Mouse (Mus musculus) forebrain, embryonic 12.5 days (tissue): ENCODE measurements around the gene Ccdc141. TPM values are rescaled to one million over a fixed set of nuclear protein-coding genes. Genes with fewer than 3 reads are reported as not detected.

Experiments used
- ATAC-seq: fragments of 200-750 bp; cut with Nextera tagmentation; 2 replicates; pipeline ENCODE4 v1.8.0; 2017; ENCODE audit warnings: moderate TSS enrichment; ENCODE audit not compliant: low FRiP score
- H3K27ac ChIP-seq: fragments of 300-500 bp; sonication (generic); 2 replicates; pipeline ENCODE4 v1.5.1; 2016; ENCODE audit warnings: mild to moderate bottlenecking
- H3K27me3 ChIP-seq: fragments of 300-500 bp; sonication (generic); 2 replicates; pipeline ENCODE4 v1.6.1; 2016; ENCODE audit warnings: mild to moderate bottlenecking
- H3K36me3 ChIP-seq: fragments of 300-500 bp; sonication (generic); replicated peaks from 2 replicates; pipeline ENCODE4 v1.6.1; 2016; ENCODE audit warnings: mild to moderate bottlenecking
- H3K4me1 ChIP-seq: fragments of 300-500 bp; sonication (generic); 2 replicates; pipeline ENCODE4 v1.6.1; 2016
- H3K4me2 ChIP-seq: fragments of 300-500 bp; sonication (generic); 2 replicates; pipeline ENCODE4 v1.6.1; 2016; ENCODE audit warnings: mild to moderate bottlenecking, moderate library complexity
- H3K4me3 ChIP-seq: fragments of 300-500 bp; sonication (generic); replicated peaks from 2 replicates; pipeline ENCODE4 v1.5.1; 2016; ENCODE audit warnings: mild to moderate bottlenecking
- H3K9ac ChIP-seq: fragments of 300-500 bp; sonication (generic); 2 replicates; pipeline ENCODE4 v1.6.1; 2016; ENCODE audit warnings: mild to moderate bottlenecking
- H3K9me3 ChIP-seq: fragments of 300-500 bp; sonication (generic); 2 replicates; pipeline ENCODE4 v1.6.1; 2016
- WGBS: fragments of 180-500 bp; shearing (Covaris S2); methylation state at CpG from one replicate; pipeline ENCODE4 v1.1.7; 2016; 5-methylcytosine and 5-hydroxymethylcytosine counted together
- polyA plus RNA-seq: library from polyadenylated mRNA; unstranded; fragments of >200 nt; fragmentation: Nextera tagmentation; extraction: Ambion mirVana; gene quantifications from 2 replicates; pipeline ENCODE4 v1.2.1, GENCODE M21; 2016

Ccdc141 gene
- polyA plus RNA-seq, 1 experiment from 2014 or later: 3.6 TPM

DNA sequence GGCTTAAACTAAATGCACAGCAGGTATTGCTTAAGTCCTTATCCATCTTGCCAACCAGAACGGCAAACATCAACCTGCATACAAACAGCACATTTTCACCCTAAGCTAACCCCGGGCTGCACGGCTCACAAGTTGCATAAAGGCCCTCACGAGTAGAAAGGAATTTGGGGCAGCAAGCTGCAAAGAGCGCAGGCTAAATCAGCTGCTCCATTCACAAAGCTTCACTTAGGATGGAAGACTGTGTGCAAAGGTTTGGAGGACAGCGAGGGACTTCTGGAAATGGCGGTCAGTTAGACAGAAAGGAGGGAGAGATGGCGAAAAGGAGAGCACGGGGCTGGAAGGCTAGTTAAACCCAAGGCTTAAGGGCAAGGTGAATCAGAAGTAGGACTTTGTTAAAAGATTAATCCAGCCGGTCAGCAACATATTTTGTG is 1.8 kb upstream of the Ccdc141 start:
- peaks cover 27% of the 10 kb centered on the region for H3K4me1 ChIP-seq

DNA sequence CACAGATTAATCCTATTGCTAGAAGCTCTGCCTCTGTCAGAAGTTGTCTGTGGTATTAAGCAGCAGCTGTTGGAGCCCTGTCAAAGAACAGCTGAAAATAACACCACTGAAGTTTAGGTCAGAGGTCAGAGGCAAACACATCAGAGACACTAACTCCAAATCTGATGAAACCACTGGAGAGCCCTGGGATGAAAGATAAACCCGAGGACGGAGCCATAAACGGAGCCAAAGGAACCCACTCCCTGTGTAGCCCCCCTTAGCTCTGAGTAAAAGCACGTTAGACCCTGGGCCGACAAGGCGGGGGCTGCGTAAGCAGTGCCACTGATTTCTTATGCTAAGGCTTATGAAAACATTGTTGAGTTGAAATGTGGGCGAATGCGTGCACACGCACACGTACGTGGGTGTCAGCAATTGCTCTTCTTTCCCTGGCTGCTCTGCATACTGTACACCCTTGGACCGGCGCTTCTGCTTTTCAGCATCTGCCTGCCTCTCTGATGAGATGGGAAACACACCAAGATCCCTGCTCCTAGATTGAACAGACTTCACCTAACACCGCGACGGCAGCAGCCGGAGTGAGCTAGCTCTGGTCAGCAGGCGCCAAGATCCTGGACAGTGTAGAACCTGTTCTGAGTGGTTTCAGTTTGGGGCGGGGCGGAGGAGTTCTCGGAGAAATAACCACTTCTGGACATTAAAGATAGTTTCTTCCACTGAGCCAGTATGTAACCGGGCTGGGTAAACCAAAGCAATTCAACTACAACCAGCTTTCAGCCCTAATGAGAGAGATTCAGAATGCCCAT is 1.2 kb upstream of the Ccdc141 start:
- peak overlapping the region; percentile 17 for H3K4me3 ChIP-seq
- peaks cover 27% of the 10 kb centered on the region for H3K4me1 ChIP-seq
- peak overlapping the region; percentile 36; the same call in 1 of the 2 replicates for H3K27ac ChIP-seq
- no peaks in the 10 kb centered on the region for H3K9me3 ChIP-seq
- 0 out of 2 replicates have a peak overlapping the region, but pooled peaks have one; percentile 8 for H3K9ac ChIP-seq
- no peaks in the 10 kb centered on the region for H3K36me3 ChIP-seq
- ATAC-seq: peak; percentile 66
- peaks cover 5% of the 10 kb centered on the region; the same call in 1 of the 2 replicates for H3K27me3 ChIP-seq
- 34% methylated on average over 23 of the region's 23 CpGs for WGBS
- peak overlapping the region; percentile 48 for H3K4me2 ChIP-seq

More for the DNA sequence above, 1.8 kb upstream of the Ccdc141 start:
- ATAC-seq: peak; percentile 8; the same call in 1 of the 2 replicates
- peak overlapping the region; percentile 17; the same call in 1 of the 2 replicates for H3K4me3 ChIP-seq
- H3K27ac ChIP-seq: 0 out of 2 replicates have a peak overlapping the region, but pooled peaks have one; percentile 36
- peaks cover 5% of the 10 kb centered on the region; the same call in 1 of the 2 replicates for H3K27me3 ChIP-seq
- no peak overlapping the region for H3K9ac ChIP-seq
- WGBS: 10% methylated on average over 10 of the region's 10 CpGs
- peak overlapping the region; percentile 48 for H3K4me2 ChIP-seq
- H3K36me3 ChIP-seq: no peaks in the 10 kb centered on the region
- H3K9me3 ChIP-seq: no peaks in the 10 kb centered on the region

DNA sequence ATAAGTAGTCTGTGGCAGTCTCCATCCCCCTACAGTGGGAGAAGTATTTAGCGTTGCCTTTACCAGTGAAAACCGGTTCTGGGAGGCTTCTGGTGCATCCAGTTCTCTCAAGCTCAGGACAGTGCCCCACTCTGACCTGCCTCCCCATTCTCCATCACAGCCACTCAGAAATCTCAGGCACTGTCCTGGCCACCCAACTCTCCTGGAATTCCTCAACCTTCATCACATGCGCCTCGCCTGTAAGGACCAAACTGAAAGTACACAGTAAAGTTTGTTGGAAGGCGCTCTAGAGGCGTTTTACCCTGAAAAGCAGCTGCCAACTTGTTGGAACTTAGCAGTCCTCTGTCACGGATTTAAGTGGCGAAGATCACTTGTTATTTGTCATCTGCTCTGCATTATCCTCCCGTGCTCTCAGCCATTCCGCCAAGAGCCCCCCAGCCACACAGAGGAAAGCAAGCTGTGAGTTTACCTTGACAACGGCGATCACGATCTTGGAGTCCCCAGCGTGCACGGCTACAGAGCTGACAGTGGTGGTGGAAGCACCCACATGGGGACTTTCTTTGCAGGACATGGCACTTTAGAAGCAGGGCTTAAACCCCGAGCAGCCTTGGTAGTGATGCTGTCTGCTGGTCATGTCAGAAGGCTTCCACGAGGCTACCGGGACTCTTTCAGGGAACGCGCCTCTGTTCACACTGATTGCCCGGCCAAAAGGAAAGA is 362 bp downstream of the Ccdc141 start:
- 4% methylated on average over 21 of the region's 21 CpGs for WGBS
- Histone ChIP-seq H3K4me1 (peaks cover 27% of the 10 kb centered on the region), H3K4me2 (peak overlapping the region; percentile 78), H3K27me3 (peaks cover 5% of the 10 kb centered on the region; the same call in 1 of the 2 replicates), H3K9me3 (no peaks in the 10 kb centered on the region), H3K4me3 (peak overlapping the region; percentile 39), H3K36me3 (no peaks in the 10 kb centered on the region), H3K27ac (no peak overlapping the region), H3K9ac (peak overlapping the region; percentile 45)
- peak; percentile 69; the same call in 1 of the 2 replicates for ATAC-seq

DNA sequence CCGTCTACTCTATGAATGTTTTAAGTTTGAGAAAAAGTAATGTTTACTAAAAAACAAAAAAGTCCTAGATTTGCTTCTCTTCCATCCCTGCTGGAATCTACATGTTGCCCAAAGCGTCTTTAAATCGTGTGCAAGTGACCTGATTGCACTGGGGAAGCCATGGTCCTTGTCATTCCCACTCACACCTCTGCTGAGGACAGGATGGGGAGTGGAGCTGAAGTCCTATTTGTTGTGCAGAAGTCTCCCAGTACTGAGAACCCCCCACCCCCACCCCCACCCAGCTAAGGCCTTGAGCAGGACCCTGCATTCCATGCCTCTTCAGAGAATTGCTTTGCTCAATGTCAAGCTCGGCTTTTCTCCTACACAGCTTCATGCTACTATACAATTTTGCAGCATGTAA is 1.2 kb downstream of the Ccdc141 start:
- no peak overlapping the region for H3K9ac ChIP-seq
- no peak overlapping the region for H3K4me2 ChIP-seq
- H3K36me3 ChIP-seq: no peaks in the 10 kb centered on the region
- no peaks in the 10 kb centered on the region for H3K9me3 ChIP-seq
- H3K27me3 ChIP-seq: peaks cover 5% of the 10 kb centered on the region; the same call in 1 of the 2 replicates
- no peak overlapping the region for H3K4me3 ChIP-seq
- peaks cover 27% of the 10 kb centered on the region for H3K4me1 ChIP-seq
- WGBS: 63% methylated on average over 4 of the region's 4 CpGs
- no peak for ATAC-seq
- H3K27ac ChIP-seq: no peak overlapping the region

GRCm38 (mm10) chr2:77168781-77169180 is 1.7 kb downstream of the Ccdc141 start:
- Histone ChIP-seq H3K27ac (no peak overlapping the region), H3K9ac (no peak overlapping the region), H3K4me3 (no peak overlapping the region), H3K36me3 (no peaks in the 10 kb centered on the region), H3K27me3 (peaks cover 5% of the 10 kb centered on the region; the same call in 1 of the 2 replicates), H3K9me3 (no peaks in the 10 kb centered on the region), H3K4me2 (no peak overlapping the region), H3K4me1 (peaks cover 27% of the 10 kb centered on the region)
- no peak for ATAC-seq
- WGBS: 92% methylated on average over 7 of the region's 7 CpGs

DNA sequence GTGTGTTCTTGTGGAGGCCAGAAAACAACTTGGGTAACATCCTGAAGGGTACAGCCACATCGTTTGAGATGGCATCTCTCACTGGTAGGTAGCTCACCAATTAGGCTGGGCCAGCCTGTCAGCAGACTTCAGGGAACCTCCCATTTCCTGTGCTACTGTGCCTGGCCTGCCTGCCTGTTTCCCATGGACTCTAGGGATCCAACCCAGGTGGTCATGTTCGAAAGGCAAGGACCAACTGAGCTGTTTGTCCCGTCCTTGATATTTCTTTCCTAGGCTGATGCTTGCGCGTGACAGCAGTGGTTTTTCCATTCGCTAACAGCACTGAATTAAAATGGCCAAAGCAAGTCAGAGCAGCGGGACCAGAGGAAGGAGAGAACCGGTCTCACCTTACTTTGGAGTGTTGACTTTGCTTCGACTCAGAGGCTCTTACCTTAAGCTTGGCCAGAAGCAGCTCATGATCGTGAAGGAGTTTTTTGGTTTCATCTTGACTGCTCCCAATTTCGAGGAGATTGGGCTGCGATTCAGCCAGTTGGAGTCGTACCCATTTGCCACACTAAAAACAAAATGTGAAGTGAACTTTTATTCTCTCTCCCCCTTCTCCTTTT is 2.3 kb downstream of the Ccdc141 start:
- WGBS: 89% methylated on average over 13 of the region's 13 CpGs

DNA sequence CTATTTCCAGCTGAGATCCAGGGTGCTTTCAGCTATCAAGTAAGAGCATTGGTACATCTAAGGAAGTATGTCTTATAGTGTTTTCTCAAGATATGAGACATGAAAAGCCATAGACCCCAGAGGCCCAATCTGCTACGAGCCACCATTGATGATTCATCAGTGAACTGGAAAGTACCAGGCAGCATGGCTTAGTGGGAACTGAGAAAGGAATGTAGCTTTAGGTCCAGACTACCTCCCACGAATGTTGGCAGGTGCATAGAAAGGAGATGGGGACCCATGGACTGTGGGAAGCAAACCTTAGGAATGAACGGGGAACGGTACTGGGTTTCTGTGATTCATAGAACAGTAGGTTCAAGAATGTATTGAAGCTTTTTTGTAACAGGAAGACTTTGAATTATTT is 4.1 kb downstream of the Ccdc141 start:
- Histone ChIP-seq H3K4me3 (no peak overlapping the region), H3K36me3 (no peaks in the 10 kb centered on the region), H3K27me3 (peaks cover 5% of the 10 kb centered on the region; the same call in 1 of the 2 replicates), H3K27ac (no peak overlapping the region), H3K4me2 (no peak overlapping the region), H3K4me1 (peaks cover 16% of the 10 kb centered on the region), H3K9me3 (no peaks in the 10 kb centered on the region), H3K9ac (no peak overlapping the region)
- ATAC-seq: no peak
- WGBS: 83% methylated on average over 4 of the region's 4 CpGs

More for the DNA sequence above, 2.3 kb downstream of the Ccdc141 start:
- Histone ChIP-seq H3K27me3 (peaks cover 5% of the 10 kb centered on the region; the same call in 1 of the 2 replicates), H3K4me3 (no peak overlapping the region), H3K36me3 (no peaks in the 10 kb centered on the region), H3K9me3 (no peaks in the 10 kb centered on the region), H3K4me1 (peaks cover 27% of the 10 kb centered on the region), H3K27ac (no peak overlapping the region), H3K4me2 (no peak overlapping the region), H3K9ac (no peak overlapping the region)
- no peak for ATAC-seq

DNA sequence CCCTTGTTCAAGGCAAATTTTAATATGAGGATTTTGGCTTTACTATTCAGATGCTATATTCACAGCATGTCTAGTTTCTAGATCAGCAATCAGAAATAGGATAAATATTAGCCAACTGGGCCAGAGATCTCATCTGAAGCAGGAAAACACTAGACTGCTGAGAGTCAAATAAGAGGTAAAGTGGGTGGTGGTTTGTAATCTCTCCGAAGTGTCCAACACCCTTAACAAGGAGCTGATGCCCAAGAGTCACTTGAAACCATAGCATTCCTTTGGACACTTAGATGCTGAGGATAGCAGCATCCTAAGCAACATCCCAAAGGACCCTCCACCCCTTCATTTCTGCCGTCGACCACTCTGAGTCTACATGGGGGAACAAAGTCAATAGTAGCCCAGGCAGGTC is 5.8 kb downstream of the Ccdc141 start:
- ATAC-seq: no peak
- Histone ChIP-seq H3K9me3 (no peaks in the 10 kb centered on the region), H3K4me3 (no peak overlapping the region), H3K4me2 (no peak overlapping the region), H3K27ac (no peak overlapping the region), H3K4me1 (peaks cover under 1% of the 10 kb centered on the region; the same call in 1 of the 2 replicates), H3K9ac (no peak overlapping the region), H3K27me3 (0 out of 2 replicates have a peak, but pooled peaks cover 5% of the 10 kb centered on the region), H3K36me3 (no peaks in the 10 kb centered on the region)
- 91% methylated on average over 3 of the region's 3 CpGs for WGBS

GRCm38 (mm10) chr2:77163381-77163780 is 7.1 kb downstream of the Ccdc141 start:
- H3K9me3 ChIP-seq: no peaks in the 10 kb centered on the region
- H3K27me3 ChIP-seq: no peaks in the 10 kb centered on the region
- no peaks in the 10 kb centered on the region for H3K4me1 ChIP-seq
- H3K27ac ChIP-seq: no peak overlapping the region
- 89% methylated on average over 3 of the region's 3 CpGs for WGBS
- no peak overlapping the region for H3K4me2 ChIP-seq
- ATAC-seq: no peak
- no peak overlapping the region for H3K4me3 ChIP-seq
- H3K36me3 ChIP-seq: no peaks in the 10 kb centered on the region
- H3K9ac ChIP-seq: no peak overlapping the region

DNA sequence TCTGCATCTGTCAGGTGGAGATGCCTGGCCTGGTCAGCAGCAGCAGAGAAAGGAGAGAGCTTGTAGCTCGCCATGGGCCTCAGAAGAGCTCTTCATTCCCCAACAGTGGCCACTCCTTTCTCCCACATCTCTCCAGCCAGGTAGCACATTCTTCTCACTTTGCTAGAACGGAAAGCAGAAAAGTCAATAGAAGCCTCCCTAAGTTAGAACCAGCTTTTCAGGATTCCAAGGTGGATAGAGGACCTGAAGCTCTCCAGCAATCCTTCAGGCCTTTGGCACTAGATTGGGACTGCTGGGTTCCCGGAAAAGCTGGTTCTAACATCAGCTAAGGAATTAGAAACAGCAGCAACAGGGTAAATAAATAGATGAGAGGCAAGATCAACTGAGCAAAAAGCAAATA is 8.3 kb downstream of the Ccdc141 start:
- Histone ChIP-seq H3K27ac (no peak overlapping the region), H3K4me2 (no peak overlapping the region), H3K9ac (no peak overlapping the region), H3K36me3 (no peaks in the 10 kb centered on the region), H3K4me3 (no peak overlapping the region), H3K9me3 (no peaks in the 10 kb centered on the region), H3K27me3 (no peaks in the 10 kb centered on the region), H3K4me1 (no peaks in the 10 kb centered on the region)
- 82% methylated on average over 3 of the region's 3 CpGs for WGBS
- no peak for ATAC-seq

GRCm38 (mm10) chr2:77157546-77157945 is 12.9 kb downstream of the Ccdc141 start:
- Histone ChIP-seq H3K4me2 (no peak overlapping the region), H3K9ac (no peak overlapping the region), H3K36me3 (no peaks in the 10 kb centered on the region), H3K9me3 (no peaks in the 10 kb centered on the region), H3K4me3 (no peak overlapping the region), H3K4me1 (no peaks in the 10 kb centered on the region), H3K27me3 (no peaks in the 10 kb centered on the region), H3K27ac (no peak overlapping the region)
- ATAC-seq: no peak
- WGBS: 93% methylated on average over 4 of the region's 4 CpGs

- Histone ChIP-seq H3K27ac (no peak overlapping the region), H3K9me3 (no peaks in the 10 kb centered on the region), H3K36me3 (no peaks in the 10 kb centered on the region), H3K4me1 (0 out of 2 replicates have a peak, but pooled peaks cover 7% of the 10 kb centered on the region), H3K9ac (no peak overlapping the region), H3K4me2 (no peak overlapping the region), H3K27me3 (no peaks in the 10 kb centered on the region), H3K4me3 (no peak overlapping the region)
- ATAC-seq: no peak
- WGBS: 56% methylated on average over 4 of the region's 4 CpGs
Observed at GRCm38 (mm10) chr2:77154080-77154479, 16.4 kb downstream of the Ccdc141 start.
